Mouse (Mus musculus) heart, embryonic 11.5 days (tissue): ENCODE measurements at regions not wholly inside any gene's neighbourhood (a gene's known extent, or its start where the extent isn't known, plus 50 kb on each side); places are given as distances from the start of the nearest gene placed in this dataset.

ENCODE experiments used
- ATAC-seq: fragments of 200-750 bp; cut with Nextera tagmentation; replicated peaks from 2 replicates; pipeline ENCODE4 v1.8.0; 2017; ENCODE audit warnings: moderate library complexity; ENCODE audit not compliant: insufficient number of reproducible peaks, low FRiP score, low TSS enrichment
- H3K27ac ChIP-seq: fragments of 300-500 bp; sonication (generic); 2 replicates; pipeline ENCODE4 v1.5.1; 2014; ENCODE audit warnings: mild to moderate bottlenecking, low read depth, low read length
- H3K27me3 ChIP-seq: fragments of 300-500 bp; sonication (generic); 2 replicates; pipeline ENCODE4 v1.6.1; 2014; ENCODE audit warnings: mild to moderate bottlenecking, low read length, mixed read lengths; ENCODE audit not compliant: control insufficient read depth, insufficient read depth
- H3K36me3 ChIP-seq: fragments of 300-500 bp; sonication (generic); 2 replicates; pipeline ENCODE4 v1.6.1; 2014; ENCODE audit warnings: mild to moderate bottlenecking, low read length, moderate library complexity, mixed read lengths; ENCODE audit not compliant: control insufficient read depth, insufficient read depth
- H3K4me1 ChIP-seq: fragments of 300-500 bp; sonication (generic); 2 replicates; pipeline ENCODE4 v1.6.1; 2014; ENCODE audit warnings: low read length; ENCODE audit not compliant: control insufficient read depth, insufficient read depth
- H3K4me2 ChIP-seq: fragments of 300-500 bp; sonication (generic); 2 replicates; pipeline ENCODE4 v1.6.1; 2014; ENCODE audit warnings: mild to moderate bottlenecking, moderate library complexity
- H3K4me3 ChIP-seq: fragments of 300-500 bp; sonication (generic); 2 replicates; pipeline ENCODE4 v1.5.1; 2014; ENCODE audit warnings: low read depth, low read length
- H3K9ac ChIP-seq: fragments of 300-500 bp; sonication (generic); 2 replicates; pipeline ENCODE4 v1.6.1; 2014; ENCODE audit warnings: mild to moderate bottlenecking, low read depth, low read length, moderate library complexity
- H3K9me3 ChIP-seq: fragments of 300-500 bp; sonication (generic); replicated peaks from 2 replicates; pipeline ENCODE4 v1.6.1; 2016; ENCODE audit warnings: low read length; ENCODE audit not compliant: control insufficient read depth
- WGBS: fragments of 180-500 bp; shearing (Covaris S2); extraction: QIAGEN DNeasy Blood & Tissue Kit; methylation state at CpG from one replicate; pipeline ENCODE4 v1.1.7; 2014; ENCODE audit not compliant: insufficient replicate concordance; 5-methylcytosine and 5-hydroxymethylcytosine counted together

DNA sequence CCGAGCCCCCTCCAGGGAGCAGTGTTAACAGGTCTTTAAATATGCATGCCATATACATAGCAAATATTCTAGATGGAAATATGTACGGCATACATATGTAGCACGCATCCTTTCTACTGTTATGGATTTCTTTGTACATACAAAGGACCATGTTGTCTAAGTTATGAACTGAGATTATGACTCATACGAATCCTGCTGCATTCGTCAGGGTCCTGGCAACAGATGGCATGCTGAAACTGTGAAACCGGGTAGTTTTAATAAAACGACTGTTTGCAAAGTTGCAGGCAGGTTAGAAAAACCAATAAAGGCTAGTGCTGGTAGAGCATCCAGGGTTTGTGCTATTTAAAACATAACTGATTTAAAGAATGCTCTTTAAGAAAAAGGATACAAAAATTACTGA is 88.8 kb upstream of the Tlk1 start:
- H3K9ac ChIP-seq, result no peak overlapping the region
- no peak overlapping the region for H3K4me3 ChIP-seq
- H3K9me3 ChIP-seq, result 0 out of 2 replicates have a peak, but pooled peaks cover 3% of the 10 kb centered on the region
- no peak overlapping the region for H3K27ac ChIP-seq
- H3K27me3 ChIP-seq, result no peaks in the 10 kb centered on the region
- no peak for ATAC-seq
- H3K4me1 ChIP-seq, result peaks cover under 1% of the 10 kb centered on the region; the same call in 1 of the 2 replicates
- H3K4me2 ChIP-seq, result no peak overlapping the region
- WGBS, result 84% methylated on average over 7 of the region's 7 CpGs
- H3K36me3 ChIP-seq, result no peaks in the 10 kb centered on the region

DNA sequence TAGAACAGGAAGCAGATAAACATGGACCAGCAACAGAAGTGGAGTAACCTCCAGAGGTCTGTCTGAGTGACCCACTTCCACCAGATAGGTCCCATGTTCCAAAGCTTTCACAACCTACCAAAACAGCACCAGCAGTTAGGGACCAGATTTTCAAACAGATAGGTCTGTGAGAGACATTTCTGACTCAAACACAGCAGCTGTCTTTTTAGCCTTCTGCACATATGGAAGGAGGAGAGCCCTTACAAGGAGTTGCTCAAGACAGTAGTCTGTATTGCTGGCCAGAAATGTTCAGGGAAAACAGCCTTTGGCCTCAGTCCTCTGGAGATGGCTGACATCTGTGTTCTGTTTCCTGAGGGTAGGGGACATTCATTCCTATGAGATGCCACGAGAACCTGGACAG is 83.9 kb upstream of the Tlk1 start:
- H3K4me2 ChIP-seq, result no peak overlapping the region
- 58% methylated on average over 1 of the region's 1 CpGs for WGBS
- ATAC-seq, result no peak

DNA sequence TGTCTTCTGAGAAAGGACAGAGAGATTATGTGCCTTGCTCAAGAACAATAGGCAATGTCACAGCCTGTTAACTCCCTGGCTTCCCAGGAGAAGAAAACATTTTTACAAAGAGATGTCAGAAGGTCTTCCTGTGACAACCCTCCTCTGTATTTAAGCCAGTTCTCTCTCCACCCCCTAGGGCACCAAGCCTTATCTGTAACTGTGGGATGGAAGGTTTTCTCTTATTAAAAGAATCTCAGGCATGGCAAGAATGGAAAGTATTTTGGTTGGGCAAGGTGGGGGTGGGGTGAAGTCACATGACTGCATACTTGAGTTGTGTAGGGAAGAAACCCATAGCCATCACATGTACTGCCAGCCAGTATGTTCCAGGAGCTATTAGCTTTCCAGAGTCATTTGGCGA is 83.1 kb upstream of the Tlk1 start:
- H3K27ac ChIP-seq, result peak overlapping the region; percentile 86
- no peaks in the 10 kb centered on the region for H3K27me3 ChIP-seq
- peak overlapping the region; percentile 21 for H3K4me2 ChIP-seq
- no peaks in the 10 kb centered on the region for H3K36me3 ChIP-seq
- no peak overlapping the region for H3K4me3 ChIP-seq
- ATAC-seq, result 0 out of 2 replicates have a peak, but pooled peaks have one; percentile 49
- peaks cover 14% of the 10 kb centered on the region for H3K4me1 ChIP-seq
- H3K9ac ChIP-seq, result 0 out of 2 replicates have a peak overlapping the region, but pooled peaks have one; percentile 22
- H3K9me3 ChIP-seq, result 0 out of 2 replicates have a peak, but pooled peaks cover 3% of the 10 kb centered on the region
- WGBS, result 77% methylated on average over 1 of the region's 1 CpGs

More for the DNA sequence above, 83.9 kb upstream of the Tlk1 start:
- Histone ChIP-seq H3K36me3 (no peaks in the 10 kb centered on the region), H3K9me3 (0 out of 2 replicates have a peak, but pooled peaks cover 3% of the 10 kb centered on the region), H3K4me1 (peaks cover 14% of the 10 kb centered on the region), H3K4me3 (no peak overlapping the region), H3K27me3 (no peaks in the 10 kb centered on the region), H3K9ac (no peak overlapping the region), H3K27ac (peak overlapping the region; percentile 64)

DNA sequence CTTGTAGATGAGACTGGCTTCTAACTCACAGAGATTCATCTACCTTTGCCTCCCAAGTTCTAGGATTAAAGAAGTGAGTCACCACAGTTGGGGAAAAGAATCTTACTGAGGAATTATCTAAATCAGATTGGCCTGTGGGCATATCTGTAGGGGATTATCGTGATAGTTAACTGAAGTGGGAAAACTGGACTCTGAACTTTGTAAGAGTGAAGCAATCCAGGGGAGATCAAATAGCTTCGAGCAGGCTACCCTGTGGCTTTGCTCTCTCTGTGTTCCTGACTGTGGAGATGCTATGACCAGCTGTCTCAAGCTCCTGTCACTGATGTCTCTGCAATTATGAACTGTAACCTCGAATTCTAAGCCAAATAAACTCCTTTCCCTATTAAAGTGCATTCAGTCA is 80.7 kb upstream of the Tlk1 start:
- Histone ChIP-seq H3K27me3 (no peaks in the 10 kb centered on the region), H3K36me3 (no peaks in the 10 kb centered on the region), H3K9ac (no peak overlapping the region), H3K4me3 (no peak overlapping the region), H3K4me2 (no peak overlapping the region), H3K9me3 (no peaks in the 10 kb centered on the region), H3K27ac (no peak overlapping the region), H3K4me1 (peaks cover 21% of the 10 kb centered on the region)
- WGBS, result 72% methylated on average over 3 of the region's 3 CpGs
- ATAC-seq, result no peak

DNA sequence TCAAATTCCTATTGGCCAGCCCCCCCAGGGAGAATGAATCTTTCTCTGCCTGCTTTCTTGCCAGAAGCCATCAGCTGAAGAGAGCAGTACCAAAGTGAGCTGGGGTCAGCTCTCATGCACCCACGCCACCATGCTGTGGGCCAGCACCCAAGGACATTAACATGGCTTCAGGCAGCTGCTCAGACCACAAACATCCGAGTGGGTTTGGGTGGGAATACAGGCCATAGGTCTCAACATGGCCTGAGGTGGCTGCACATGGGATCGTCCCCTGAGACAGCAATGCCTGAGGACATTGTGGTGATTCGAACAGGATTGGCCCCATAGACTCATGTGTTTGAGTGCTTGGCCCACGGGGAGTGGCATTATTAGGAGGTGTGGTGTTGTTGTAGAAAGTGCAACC is 78.9 kb upstream of the Tlk1 start:
- no peaks in the 10 kb centered on the region for H3K36me3 ChIP-seq
- no peak overlapping the region for H3K4me2 ChIP-seq
- peaks cover 27% of the 10 kb centered on the region for H3K4me1 ChIP-seq
- H3K4me3 ChIP-seq, result no peak overlapping the region
- H3K27me3 ChIP-seq, result no peaks in the 10 kb centered on the region
- ATAC-seq, result no peak
- no peak overlapping the region for H3K9ac ChIP-seq
- no peaks in the 10 kb centered on the region for H3K9me3 ChIP-seq
- WGBS, result 75% methylated on average over 5 of the region's 5 CpGs
- no peak overlapping the region for H3K27ac ChIP-seq

DNA sequence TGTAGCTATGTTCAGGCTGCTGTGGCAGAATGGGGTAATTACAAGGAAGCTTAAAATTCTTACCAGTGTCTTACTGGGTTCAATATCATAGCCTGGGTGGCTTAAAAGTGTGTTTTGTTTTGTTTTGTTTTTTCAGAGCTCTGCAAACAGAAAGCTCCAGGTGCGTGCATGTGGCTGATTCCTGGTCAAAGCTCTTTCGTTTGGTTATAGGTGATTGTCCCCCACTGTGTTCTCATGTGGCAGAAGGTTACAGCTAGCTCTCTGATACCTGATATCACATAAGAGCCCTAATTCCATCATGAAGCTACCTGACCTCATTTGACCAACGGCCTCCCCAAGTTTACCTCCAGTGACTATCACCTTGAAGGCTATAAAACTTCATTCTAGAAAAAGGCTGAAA is 76.7 kb upstream of the Tlk1 start:
- WGBS, result 65% methylated on average over 3 of the region's 3 CpGs
- Histone ChIP-seq H3K9ac (no peak overlapping the region), H3K4me1 (peaks cover 13% of the 10 kb centered on the region; the same call in 1 of the 2 replicates), H3K27ac (no peak overlapping the region), H3K36me3 (no peaks in the 10 kb centered on the region), H3K27me3 (no peaks in the 10 kb centered on the region), H3K4me3 (no peak overlapping the region), H3K9me3 (no peaks in the 10 kb centered on the region), H3K4me2 (peak overlapping the region; percentile 53; the same call in 1 of the 2 replicates)
- ATAC-seq, result no peak

DNA sequence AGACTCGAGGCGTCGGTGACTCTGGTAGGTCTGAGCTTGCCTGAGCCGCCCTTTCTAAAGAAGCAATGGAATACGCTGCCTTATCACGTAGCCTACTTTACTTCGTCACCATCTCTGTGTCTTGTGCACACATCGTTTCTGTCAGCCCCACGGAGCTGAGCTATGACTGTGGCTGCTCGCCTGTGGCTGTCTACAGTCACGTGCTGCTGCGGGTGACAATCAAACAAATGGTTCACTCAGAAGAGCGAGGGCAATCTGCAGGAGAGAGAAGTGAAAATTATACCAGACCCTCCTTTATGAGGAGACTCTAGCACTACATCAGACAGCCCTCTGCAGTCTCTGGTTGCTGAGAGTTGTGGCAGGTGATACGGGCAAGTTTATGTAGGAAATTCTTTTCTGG is 76.0 kb upstream of the Tlk1 start:
- Histone ChIP-seq H3K36me3 (no peaks in the 10 kb centered on the region), H3K4me2 (peak overlapping the region; percentile 53), H3K9me3 (no peaks in the 10 kb centered on the region), H3K4me1 (peaks cover 13% of the 10 kb centered on the region; the same call in 1 of the 2 replicates), H3K4me3 (peak overlapping the region; percentile 1; the same call in 1 of the 2 replicates), H3K27me3 (no peaks in the 10 kb centered on the region), H3K9ac (no peak overlapping the region), H3K27ac (peak overlapping the region; percentile 25; the same call in 1 of the 2 replicates)
- ATAC-seq, result peak; percentile 52; the same call in 1 of the 2 replicates
- 21% methylated on average over 14 of the region's 14 CpGs for WGBS

DNA sequence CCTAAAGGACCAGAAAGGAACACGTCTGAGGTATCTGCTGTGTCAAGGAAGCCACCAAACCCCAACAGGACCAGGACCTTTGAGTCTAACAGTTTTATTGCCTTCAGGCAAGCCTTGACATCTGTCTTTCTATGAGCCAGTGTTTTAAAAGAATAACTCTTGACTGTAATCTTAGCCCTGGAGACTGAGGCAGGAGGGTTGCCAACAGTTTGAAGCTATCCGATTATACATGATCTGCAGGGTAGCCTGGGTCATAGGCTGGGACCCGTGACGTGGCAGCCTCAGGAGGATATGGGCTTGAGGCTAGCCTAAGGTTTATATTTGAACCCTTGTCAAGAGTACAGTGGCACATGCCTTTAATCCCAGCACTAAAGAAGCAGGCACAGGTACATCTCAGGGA is 73.5 kb upstream of the Tlk1 start:
- Histone ChIP-seq H3K4me3 (no peak overlapping the region), H3K9me3 (no peaks in the 10 kb centered on the region), H3K4me2 (no peak overlapping the region), H3K4me1 (peaks cover 13% of the 10 kb centered on the region; the same call in 1 of the 2 replicates), H3K36me3 (no peaks in the 10 kb centered on the region), H3K27me3 (no peaks in the 10 kb centered on the region), H3K9ac (no peak overlapping the region), H3K27ac (no peak overlapping the region)
- 90% methylated on average over 4 of the region's 4 CpGs for WGBS
- no peak for ATAC-seq

DNA sequence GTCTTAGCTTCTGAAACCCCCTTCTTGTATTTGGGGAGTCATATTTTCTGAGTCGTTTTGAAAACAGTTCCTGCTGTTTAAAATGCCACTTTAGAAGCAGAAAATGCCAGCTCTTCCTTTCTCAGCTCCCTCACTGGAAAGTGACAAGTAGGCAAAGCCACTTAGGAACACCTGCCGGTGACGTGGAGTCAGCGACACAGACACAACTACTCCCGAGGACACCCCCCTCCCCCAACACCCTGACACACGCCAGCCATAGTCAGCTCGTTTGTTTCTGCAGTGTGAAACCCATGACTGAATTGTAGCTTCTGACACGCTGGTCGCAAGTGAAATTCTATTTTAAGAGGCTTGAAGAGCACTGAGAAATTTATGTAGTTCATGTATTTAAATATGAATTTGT is 72.9 kb upstream of the Tlk1 start:
- H3K36me3 ChIP-seq, result no peaks in the 10 kb centered on the region
- no peak for ATAC-seq
- no peak overlapping the region for H3K9ac ChIP-seq
- H3K4me3 ChIP-seq, result no peak overlapping the region
- H3K27me3 ChIP-seq, result no peaks in the 10 kb centered on the region
- H3K9me3 ChIP-seq, result no peaks in the 10 kb centered on the region
- peaks cover 13% of the 10 kb centered on the region; the same call in 1 of the 2 replicates for H3K4me1 ChIP-seq
- no peak overlapping the region for H3K27ac ChIP-seq
- no peak overlapping the region for H3K4me2 ChIP-seq
- 50% methylated on average over 9 of the region's 9 CpGs for WGBS
